ENCODE assay signal across 25 mouse cellular contexts in the genomic region with DNA sequence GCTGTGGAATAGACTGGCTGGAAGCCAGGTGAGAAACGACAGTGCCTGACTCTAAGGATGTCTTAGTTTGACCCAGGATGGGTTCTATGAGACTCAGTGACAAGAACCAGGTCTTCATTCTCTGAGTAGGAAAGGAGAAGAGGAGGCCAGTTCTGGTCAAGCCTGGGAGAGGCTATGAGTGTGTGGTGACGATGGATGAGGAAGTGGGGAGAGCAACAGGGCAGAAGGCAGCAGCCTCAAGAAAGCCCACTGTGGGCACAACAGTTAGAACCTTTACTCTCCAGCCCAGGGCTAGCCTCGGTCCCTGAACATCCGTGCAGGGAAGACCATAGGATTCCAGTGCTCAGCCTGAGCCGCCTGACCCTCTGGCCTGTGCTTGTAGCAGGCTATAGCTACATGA.
DNase-seq lines count a peak whose midpoint lies in the region; ATAC-seq lines count a peak whose summit lies in the region.
"Had no signal": no experiment of that assay in that cellular context is flagged by ENCODE, and none has a peak within 500 bp of the region (broad histone marks: within the 10 kb centered on the region; RNA-seq: fewer than 3 reads in every experiment).

No protein-coding gene starts in this region.

- no peak overlapping the region for H3K4me2 ChIP-seq in intestine, embryonic 15.5 days (replicated peaks)
- H3K4me2 ChIP-seq: embryonic facial prominence, embryonic 12.5 days; embryonic facial prominence, embryonic 15.5 days; forebrain, embryonic 12.5 days; forebrain, embryonic 15.5 days; heart, embryonic 12.5 days; heart, embryonic 15.5 days; hindbrain, embryonic 14.5 days had no signal

- H3K36me3 ChIP-seq in intestine, embryonic 15.5 days, result no peaks in the 10 kb centered on the region
- H3K36me3 ChIP-seq: embryonic facial prominence, embryonic 12.5 days; embryonic facial prominence, embryonic 15.5 days; forebrain, embryonic 12.5 days; forebrain, embryonic 15.5 days; heart, embryonic 12.5 days; heart, embryonic 15.5 days had no signal

- no peaks in the 10 kb centered on the region for H3K9me3 ChIP-seq in intestine, embryonic 15.5 days
- H3K9me3 ChIP-seq: embryonic facial prominence, embryonic 12.5 days; embryonic facial prominence, embryonic 15.5 days; forebrain, embryonic 12.5 days; forebrain, embryonic 15.5 days; heart, embryonic 15.5 days had no signal

- no peak overlapping the region for H3K27ac ChIP-seq in intestine, embryonic 15.5 days
- H3K27ac ChIP-seq: embryonic facial prominence, embryonic 12.5 days; embryonic facial prominence, embryonic 15.5 days; forebrain, embryonic 12.5 days; forebrain, embryonic 15.5 days; heart, embryonic 15.5 days; hindbrain, embryonic 14.5 days; hindbrain, postnatal 0 days had no signal

- H3K4me1 ChIP-seq in intestine, embryonic 15.5 days (replicated peaks), result peaks cover 16% of the 10 kb centered on the region

- 56% methylated on average over 5 of the region's 5 CpGs for WGBS in intestine, embryonic 15.5 days

- no peak overlapping the region for H3K4me3 ChIP-seq in intestine, embryonic 15.5 days (replicated peaks)
- H3K4me3 ChIP-seq: embryonic facial prominence, embryonic 12.5 days; embryonic facial prominence, embryonic 15.5 days; forebrain, embryonic 12.5 days; forebrain, embryonic 15.5 days; heart, embryonic 12.5 days; heart, embryonic 15.5 days had no signal

- peak; percentile 70 for ATAC-seq in common myeloid progenitor, adult 5-6 weeks (replicated peaks; ENCODE audit: low read depth, poor library complexity, severe bottlenecking)
- ATAC-seq in megakaryocyte, adult 5-6 weeks (ENCODE audit: poor library complexity, severe bottlenecking), result peak; percentile 72
- ATAC-seq in neutrophil, adult 5-6 weeks (ENCODE audit: extremely low read depth, insufficient number of reproducible peaks, low FRiP score, poor library complexity, severe bottlenecking), result peak; percentile 28; the same call in 1 of the 2 replicates
- no peak for ATAC-seq in intestine, embryonic 15.5 days
- ATAC-seq: activated CD4-positive, CD25-positive, alpha-beta regulatory T cell, adult 4 months; forebrain, embryonic 15.5 days; hindbrain, postnatal 0 days; inflammation-experienced regulatory T-cells, adult 6 months had no signal

- H3K27me3 ChIP-seq in intestine, embryonic 15.5 days (replicated peaks), result 0 out of 2 replicates have a peak, but pooled peaks cover 3% of the 10 kb centered on the region

- peak; percentile 5 for DNase-seq in 416B (ENCODE audit: low read depth)
- DNase-seq in thymus, postnatal 10 days (ENCODE audit: low spot score in 2 of 2), result no peak
- DNase-seq in layer of hippocampus, adult 9-11 months, result no peak
- DNase-seq: adrenal gland, postnatal 10 days; adrenal gland, postnatal 36 days; cerebellum, adult 18-20 months; cerebellum, adult 9-10 months; cerebellum, postnatal 14 days; gastrocnemius, postnatal 25 days; heart, postnatal 10 days; heart, postnatal 36 days had no signal

- no peak overlapping the region for H3K9ac ChIP-seq in intestine, embryonic 15.5 days
- H3K9ac ChIP-seq: embryonic facial prominence, embryonic 12.5 days; embryonic facial prominence, embryonic 15.5 days; forebrain, embryonic 12.5 days; forebrain, embryonic 15.5 days; heart, embryonic 12.5 days; heart, embryonic 15.5 days; hindbrain, embryonic 14.5 days had no signal
